Mouse (Mus musculus): ENCODE measurements around the gene Prkn. TPM values are rescaled to one million over a fixed set of nuclear protein-coding genes. Genes with fewer than 3 reads are reported as not detected.

Prkn gene
- total RNA-seq, 2 experiments from 2014 or later: 12.7 to 15.9 TPM

DNA sequence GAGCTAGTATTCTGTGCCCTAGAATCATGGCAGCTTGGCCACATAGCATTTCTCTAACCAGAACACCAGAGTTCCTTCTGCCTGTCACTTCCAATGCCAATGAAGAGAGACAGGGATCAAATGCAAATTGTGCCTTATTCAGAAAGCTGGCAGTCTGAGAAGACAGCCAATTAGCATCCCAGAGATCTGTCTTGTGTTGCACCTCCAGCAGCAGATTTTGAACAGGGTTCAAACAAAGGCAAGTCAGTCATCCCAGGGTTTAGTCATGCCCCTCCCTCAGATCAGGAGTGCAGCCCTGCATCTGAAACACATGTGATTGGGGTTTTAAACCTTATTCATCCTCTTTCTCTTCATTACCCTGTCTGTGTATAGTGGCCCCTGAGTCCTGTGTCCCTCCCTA is 900.5 kb downstream of the Prkn start:
- DNase-seq: no peak

DNA sequence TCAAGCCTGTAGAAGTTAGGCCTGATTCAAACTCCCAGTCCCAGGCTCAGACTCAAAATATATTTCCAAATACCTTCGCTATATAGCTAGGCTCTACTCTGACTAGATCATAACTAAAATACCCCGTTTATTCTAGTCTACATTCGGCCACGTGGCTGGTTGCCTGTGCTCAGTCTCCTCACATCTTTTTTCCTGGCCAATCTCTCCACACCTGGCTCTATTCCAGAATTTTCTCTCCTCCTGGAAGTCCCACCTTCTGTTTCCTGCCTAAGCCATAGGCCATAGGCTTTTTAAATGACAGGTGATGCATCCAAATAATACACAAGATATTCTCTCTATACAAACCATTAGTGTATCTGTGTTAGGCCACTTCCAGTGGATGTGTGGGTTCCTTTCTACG is 901.0 kb downstream of the Prkn start:
- DNase-seq: no peak

DNA sequence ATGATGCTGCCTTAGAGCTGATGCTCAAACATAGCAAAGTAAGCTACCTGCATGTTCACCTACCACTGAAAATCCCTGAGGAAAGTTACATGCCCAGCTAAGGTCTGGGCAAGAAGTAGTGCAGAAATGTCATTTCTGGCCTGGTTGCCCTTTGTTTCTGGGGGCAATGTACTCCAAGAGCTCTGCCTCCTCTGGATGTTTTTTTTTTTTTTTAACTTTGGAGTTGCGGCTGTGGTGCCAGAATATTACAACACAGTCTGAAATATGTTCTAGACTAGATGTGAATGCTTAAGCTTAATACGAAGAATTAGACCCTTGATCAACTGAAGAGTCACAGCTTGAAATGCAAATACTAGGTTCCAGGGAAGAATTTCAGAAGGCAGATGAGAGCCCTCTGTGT is 911.1 kb downstream of the Prkn start:
- no peak for DNase-seq

DNA sequence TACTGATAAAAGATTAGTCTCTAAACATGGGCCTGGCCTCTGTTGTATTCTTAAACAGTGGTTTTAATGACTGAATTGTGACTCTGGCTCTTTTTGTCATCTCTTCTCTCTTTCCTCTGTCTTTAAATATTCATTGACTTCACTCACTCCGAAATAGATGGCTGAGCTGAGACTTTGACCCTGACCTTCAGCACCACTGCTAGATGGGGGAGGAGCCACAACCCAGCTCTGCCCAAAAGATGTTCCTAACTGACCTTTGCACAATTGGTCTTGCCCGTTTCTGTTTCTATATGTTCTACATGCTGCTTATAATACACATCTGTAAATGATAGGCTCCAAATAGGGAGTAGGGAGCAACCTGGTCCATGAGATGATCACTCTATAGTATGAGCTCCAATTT is 912.5 kb downstream of the Prkn start:
- no peak for DNase-seq

DNA sequence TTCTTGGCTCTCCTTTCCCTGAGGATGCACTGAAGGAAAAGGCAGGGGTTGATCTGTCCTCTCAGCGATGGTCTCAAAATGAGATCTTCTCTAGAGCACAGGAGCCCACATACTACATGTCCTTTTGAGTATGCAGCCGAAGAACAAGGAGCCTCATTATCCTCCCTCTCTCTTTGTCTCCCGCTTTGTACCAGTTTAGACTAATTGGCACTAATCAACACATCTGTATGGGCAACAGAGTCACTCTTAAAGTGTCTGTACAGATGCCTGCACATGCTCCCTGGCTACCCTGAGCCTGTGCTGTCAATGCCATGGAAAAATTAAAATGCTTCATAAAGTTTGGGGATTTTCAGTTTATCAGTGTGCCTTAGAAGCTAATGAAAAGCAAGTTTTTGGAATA is 924.9 kb downstream of the Prkn start:
- no peak for DNase-seq

DNA sequence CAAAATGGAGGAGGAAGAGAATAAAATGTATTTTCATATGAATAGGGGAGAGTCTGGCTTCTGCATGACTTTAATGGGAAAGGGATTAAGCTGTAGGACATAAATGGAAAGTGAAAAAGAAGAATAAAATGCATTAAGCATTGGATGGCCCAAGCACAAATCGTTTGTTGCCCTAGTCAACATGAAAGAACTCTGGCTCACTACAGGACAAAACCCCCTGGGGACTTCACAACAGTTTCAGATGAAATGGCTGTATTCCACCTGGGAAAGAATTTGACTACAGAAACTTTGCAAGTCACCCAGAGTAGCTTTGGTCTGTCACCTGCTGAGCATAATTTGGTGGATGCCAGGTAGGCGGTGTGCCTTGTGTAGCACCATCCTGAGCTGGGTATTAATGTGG is 925.4 kb downstream of the Prkn start:
- no peak for DNase-seq

DNA sequence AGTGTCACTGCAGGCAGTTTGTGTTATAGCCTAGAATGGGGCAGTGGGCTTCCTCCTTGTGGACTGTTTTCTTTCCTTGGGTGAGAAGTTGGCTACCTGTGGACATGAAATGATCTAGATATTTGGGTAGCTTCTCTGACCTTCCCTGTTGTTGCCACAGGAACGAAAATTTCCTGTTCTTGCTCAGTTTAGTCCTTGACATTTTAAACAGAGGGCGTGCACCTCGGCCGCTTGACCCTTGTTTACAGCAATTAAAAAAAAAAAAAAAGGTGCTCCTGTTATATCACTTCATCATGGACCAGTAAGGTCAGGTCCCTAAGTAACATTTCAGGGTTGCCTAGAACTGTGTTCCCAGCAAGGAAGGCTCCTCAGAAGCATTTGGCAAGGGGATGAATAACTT is 927.1 kb downstream of the Prkn start:
- no peak for DNase-seq

DNA sequence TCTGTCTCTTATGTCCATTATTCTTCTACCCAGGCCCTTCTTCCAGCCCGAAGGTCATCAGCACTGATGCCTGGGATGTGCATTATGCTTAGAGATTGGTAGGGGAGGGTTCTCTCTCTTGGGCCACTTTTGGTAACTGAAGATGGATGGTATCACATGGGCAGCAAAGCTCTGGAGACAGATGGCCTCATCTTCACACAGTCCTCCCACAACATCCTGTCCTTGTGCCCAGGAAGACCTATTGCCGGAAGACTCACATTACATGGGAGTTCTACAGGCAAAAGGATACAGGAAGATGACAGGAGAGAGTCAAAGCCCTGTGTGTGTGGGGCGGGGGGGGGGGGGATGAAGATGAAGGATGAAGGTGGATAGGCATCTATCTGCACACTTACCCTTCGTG is 928.2 kb downstream of the Prkn start:
- no peak for DNase-seq

DNA sequence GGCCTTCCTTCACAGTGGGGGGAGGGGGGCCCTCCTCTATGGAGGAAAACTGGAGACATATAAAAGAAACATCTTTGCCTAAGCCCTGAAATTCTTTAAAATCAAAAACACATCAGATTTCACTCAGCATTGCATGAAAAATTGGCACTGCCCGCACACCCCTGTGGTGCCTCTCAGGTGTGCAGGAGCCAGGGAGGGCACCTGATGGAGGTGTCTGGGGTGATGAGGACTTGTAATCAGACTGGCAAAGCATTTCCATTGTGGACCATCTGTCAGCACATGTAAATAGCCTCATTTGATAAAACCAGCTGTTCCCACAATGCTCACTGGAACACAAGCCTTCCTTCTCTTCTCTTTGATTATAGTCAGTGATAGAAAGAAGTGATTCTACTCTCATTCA is 928.8 kb downstream of the Prkn start:
- no peak for DNase-seq

DNA sequence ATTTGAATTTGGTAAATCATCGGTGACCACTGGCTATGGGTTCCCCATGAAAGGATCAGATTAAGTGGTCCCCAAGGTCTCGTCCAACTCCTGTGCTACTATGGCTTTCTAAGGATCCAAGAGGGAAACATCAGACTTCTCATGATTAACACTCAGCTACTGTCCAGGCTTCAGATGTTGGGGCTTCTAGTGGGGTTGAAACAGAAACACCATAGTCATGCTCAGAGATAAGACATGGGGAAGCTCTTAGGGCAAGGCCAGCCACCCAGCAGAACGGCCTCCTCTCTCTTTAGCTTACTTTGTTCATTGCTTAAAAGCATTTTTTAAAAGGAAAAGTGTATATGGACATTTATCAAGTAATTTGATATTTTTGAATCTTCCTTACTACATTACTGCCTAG is 929.3 kb downstream of the Prkn start:
- DNase-seq: no peak

DNA sequence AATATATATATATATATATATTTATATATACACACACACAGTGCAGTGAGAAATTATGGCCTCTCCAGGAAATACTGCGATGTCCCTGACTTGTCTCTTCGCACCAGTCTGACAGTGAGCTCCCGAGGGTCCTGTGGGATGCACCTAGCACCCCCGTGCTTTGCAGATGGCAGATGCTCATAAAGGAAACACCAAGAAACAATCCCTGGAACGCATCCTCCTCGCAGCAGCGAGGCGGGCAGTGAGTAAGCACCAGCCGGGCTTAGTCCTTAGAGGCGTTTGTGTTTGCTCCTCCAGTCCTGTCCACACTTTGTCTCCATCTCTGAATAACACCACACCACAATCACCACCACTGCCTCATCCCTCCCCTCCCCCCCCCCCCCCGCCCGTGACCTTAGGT is 939.4 kb downstream of the Prkn start:
- no peak for DNase-seq

DNA sequence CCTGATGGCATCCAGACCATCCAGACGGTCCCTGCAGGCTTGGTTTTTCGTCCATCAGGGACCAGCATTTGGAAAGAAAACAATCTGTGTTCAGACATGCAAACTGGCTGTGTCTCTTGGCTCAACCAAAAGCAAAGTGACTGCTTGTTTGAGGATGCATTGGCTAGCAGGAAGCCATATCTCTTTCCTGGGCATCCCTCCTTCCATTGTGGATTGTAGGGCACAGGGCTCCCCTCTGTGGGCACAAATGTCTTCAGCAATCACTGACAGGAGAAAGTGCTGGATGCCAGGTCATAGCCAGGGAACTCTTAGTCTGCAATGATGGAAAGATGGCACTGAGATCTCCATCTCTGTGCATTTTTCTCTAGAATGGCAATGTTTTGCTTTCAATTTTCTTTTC is 939.8 kb downstream of the Prkn start:
- DNase-seq: no peak

DNA sequence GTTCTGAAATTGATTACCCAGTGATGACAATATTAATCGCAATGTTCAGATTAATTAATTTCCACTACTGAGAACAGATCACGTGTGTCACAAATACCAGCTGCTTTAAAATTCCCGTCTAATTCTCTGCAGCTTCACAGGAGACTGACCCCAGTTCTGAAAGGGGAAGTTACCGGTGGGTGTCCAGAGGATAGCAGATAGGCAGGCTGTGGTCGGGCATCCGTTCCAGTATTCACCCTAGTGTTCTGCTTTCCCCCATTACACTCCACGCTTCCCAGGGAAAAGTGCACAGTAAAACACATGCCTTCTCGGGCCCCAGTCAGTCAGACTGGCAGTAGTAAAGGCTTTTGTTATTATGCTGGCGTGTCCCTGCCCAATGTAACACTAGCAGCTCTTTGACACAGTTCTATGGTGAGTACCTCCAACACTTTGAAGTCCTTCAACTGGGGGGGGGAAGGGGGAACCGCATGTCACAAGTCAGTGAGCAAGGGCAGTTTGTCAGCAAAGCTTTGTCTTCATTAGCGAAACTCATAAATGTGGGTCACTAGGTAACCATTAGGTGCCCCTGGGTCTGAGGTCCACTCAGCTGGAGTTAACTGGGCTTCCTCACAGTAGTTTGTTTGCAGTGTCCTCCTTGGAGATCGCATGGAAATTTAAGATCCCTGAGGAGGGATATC is 940.8 kb downstream of the Prkn start:
- no peak for DNase-seq

DNA sequence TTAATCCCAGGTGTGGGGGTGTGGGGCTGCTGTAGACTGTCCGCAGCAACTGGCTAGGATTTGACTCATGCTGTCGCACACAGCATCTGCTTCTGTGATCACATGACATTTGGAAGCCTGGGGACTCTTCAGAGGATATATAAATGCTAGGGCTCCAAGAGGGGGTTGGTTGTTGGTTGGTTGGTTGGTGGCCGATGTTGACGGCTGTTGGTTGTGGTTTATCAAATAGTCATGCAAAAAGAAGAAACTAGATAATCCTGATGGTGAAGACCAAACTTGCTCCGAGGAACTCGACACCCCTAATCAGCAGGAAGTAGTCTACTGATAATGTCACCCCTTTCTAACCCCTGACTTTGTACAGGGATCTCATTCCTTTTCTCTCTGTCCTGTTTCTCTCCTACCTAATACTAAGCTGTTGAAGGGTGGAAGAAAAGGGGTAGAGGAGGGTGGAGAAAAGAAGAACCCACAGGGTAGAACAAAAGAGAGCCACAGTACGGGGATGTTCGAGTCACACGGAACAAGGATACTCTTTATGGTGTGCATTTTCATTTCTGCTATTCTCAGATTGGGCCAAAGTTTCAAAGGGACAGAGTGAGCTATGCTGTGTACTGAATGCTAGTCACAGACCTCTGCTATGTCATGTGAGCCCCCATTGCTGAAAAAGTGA is 948.2 kb downstream of the Prkn start:
- DNase-seq: no peak

DNA sequence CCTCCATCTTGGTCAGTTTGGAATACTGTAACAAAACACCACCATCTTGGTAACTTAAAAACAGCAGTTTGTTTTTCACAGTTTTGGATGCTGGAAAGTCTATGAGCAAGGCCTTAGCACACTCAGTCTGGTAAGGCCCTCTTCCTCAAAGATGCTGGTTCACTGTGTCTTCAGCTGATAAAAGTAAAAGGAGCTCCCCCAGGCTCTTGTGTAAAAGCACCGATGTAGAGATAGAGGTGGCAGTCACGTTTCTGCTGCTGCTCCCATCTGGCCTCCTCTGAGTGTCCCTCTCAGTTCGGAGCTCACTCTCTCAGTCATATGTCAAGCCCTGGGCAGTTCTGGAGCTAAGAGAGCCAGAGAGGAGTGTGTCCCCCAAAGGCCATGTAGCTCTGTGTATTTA is 955.8 kb downstream of the Prkn start:
- DNase-seq: no peak

DNA sequence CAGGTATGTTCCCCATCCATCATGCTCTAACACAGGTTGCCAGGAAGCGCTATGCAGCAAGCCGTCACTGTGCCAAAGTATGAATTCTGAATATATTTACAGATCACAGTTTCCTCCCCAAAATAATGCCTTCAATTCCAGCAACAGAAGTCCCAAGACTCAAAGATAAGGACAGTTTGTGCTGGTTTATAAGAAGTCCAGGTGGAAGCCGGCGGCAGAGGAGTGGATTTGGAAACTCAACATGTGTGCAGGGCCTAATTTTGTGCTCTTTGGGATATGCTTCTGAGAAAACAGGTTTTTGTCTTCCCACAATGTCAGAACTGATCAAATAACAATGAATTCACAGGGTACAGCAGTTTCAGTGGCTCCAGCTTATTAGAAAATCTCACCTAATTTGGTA is 961.0 kb downstream of the Prkn start:
- DNase-seq: no peak

DNA sequence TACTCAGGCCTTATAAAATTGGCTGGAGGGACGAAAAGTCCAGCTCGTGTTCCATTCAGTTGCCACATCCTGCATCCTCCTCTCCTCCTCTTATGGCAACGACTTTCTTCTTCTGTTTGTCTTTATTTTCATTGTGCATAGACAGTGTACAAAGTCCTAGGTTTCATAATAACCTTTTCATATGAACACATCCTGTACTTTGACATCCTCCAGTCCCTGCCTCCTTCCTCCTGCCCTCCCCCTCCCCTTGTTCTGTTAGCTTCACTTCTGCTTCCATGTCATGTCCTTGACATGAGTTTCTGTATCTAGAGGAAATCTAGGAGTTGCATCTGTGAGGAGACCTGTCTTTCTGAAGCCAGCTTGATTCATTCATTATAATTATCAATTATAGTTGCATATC is 967.1 kb downstream of the Prkn start:
- no peak for DNase-seq

DNA sequence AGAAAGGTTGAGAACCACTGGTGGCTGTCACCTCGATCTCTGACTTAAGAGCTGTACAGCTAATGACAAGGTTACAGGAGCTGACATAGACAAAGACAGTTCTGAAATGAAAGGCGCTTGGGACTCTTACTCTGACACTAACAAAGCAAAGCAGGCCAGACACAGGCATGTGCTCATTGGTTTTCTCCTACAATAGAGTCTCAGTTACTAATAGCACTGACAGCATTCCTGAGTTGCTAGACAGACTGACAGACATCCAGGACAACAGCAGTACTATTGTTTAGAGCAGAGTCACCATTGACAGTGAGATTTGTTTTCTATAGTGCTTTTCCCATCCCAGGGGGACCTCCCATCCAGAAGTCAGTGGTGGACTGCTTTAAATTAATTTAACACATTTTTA is 977.7 kb downstream of the Prkn start:
- no peak for DNase-seq

DNA sequence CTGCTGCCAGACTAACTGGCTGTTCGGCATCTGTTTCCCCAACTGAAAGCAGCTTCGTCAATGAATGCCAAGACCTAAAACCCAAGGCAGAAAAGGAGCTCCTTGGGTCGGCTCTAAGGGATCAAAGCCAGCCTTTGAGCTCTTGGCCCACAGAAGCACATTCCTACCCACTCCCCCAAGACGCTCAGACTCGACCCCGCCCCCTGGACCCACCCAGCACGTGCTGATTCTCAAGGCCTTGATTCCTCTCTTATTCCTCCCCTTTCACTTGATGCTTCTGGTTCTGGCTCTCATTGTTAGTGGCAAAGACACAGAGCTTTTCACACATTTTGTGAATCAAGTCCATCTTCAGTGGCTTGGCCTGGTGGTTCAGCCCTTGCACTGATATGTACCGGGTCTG is 979.3 kb downstream of the Prkn start:
- no peak for DNase-seq

DNA sequence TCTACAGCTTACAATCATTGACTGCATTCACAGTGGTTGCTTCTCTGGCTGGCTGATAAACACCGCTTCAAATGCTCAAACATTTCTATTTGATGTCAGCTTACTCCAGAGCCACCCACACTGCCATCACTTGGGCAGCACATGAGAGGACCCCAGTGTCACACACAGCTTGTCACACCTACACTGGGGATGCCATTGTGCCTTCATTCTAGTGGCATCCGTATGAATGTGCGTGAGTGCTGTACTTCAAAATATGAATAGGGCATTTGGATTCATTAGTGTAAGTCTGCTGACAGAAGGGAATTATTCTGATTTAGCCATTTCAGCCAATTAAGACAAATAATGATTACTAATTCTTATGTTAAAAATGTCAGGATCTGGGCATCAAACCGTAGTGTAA is 980.6 kb downstream of the Prkn start:
- DNase-seq: no peak

DNA sequence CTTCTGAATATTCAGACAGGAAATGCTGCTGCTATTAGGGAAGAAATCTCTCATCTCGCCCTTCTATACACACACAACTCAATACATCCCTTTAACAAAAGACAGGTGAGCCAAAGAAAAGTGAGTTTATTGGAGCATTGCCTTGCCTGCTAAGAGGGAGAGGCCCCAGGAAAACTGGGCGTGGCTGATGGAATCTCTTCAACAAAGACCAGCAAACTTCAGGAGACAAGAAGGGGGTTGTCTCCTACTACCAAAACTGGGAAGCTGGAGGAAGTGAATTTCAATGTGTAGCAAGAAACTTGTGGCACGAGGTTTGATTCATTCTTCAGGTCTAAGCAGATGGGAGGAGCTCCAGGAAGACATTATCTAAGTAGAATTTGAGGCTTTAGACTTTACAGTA is 989.3 kb downstream of the Prkn start:
- no peak for DNase-seq

DNA sequence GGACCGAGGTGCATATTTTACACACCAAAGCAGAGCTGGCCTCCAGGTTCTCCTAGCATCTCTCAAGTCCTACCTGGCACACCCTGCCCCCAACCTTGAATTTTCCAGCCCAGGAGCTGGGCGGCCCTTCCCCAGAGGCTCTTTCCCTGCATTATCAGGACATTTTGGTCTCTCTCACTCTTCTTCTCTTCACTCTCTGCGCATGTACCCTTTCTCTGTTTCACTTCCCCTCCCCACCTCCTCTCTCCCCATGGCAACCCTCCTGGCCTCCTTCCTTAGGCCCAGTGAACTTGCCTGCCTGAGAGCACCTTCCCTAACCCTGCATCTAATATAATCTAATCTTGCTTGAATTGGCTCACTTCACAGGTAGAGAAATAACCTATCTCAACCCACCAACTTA is 996.9 kb downstream of the Prkn start:
- no peak for DNase-seq

DNA sequence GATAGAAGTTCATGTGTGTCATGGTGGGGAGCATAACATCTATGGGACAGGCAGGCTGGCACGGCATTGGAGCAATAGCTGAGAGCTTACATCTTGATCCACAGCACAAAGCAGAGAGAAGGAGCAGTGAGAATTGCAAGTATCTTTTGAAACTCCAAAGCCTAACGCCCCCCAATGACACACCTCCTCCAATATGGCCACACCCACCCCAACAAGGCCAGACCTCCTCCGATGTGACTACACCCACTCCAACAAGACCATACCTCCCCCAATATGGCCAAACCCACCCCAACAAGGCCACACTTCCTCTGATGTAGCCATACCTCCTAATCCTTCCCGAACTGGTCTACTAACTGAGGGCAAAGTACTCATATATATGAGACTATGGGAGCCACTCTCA is 1004.3 kb downstream of the Prkn start:
- no peak for DNase-seq

DNA sequence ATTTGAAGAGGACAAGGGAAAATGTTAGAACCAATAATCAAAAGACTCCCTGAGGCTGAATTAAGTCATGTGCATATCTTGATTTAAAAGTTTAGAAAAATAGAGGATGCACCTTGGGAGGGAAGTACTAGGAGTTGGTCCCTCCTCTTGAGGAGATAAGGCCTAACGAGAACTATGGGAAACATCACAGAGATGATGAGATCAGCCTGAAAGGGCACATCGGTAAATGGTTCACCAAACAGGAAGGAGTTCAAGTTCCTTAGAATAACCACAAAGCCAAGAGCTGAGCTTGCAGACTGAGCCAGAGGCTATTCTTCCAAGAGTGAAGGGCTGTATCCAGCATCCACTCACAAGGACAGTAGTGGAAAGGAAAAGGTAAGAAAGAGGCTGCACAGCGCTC is 1004.8 kb downstream of the Prkn start:
- DNase-seq: no peak

DNA sequence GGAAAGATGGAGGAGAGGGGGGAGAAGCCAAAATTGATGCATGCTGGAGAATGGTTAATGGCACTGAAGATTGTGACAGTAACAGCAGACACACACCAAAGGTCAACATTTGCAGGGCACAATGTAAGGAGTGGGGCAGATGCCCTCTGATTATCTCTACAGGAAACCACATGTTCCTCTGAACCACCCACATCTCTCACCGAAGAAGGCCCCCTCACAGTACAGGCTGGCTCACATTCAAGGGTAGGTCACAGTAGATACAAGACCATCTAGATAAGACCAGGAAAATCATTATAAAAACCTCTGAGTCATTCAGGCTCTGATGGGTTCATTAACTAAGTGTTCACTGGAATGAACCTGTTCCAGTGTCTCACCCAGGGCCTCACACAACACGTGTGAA is 1005.3 kb downstream of the Prkn start:
- no peak for DNase-seq

All from gastrocnemius, postnatal 10 days (tissue).